Mouse (Mus musculus) yolk sac, embryonic 10.5 days (tissue): ENCODE results near the gene Cox19.

Source experiments
- DNase-seq: peaks from one replicate; pipeline ENCODE4 v3.0.0-alpha.2; 2017; ENCODE audit warnings: low spot score

Gene Cox19

DNA sequence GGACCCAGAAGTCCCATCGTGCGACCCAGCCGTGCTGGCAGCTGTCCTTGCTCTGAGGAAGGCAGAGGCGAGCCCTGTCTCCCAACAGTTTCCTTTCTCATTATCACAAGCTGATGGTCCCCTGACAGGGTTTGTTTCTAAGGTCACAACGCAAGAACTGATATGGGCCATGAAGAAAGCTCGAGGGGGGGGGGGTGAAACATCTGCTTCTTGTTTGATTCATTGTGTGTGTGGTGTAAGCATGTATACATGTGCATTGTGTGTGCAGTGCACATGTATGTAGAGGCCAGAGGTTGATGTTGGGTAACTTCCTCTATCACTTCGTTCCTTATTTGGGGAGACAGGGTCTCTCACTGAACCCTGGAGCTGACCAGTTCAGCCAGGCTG, 23.6 kb downstream of the Cox19 start:
- DNase-seq = no peak

DNA sequence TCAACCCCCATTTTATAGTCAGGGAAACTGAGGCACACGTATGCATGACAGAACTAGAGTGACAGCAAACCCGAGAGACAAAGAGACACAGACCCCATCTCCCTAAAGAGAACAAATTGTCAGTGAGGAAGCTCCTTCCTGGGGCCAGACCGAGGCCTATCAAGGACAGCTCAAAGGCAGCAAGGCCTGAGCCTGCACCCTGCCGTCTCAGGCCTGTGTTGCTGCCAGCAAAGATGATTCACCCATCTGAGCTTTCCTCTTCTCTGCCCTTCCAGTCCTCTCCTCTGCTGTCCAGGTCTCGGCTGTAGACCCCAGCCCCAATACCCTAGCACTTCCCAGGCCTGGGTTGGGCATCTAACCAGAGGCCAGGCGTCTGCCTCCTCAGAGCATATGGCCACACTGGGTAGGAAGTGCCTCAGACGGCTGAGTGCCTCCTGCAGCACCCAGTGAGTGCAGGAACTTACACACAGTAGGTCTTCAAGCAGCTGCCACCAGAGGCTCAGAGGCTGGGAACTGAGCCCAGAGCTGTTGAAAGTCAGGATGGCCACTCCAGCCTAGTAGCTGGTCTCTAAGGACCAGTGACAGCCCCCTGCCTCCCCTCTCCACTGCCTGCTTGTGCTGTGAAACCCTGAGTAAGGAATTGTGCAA, 24.1 kb downstream of the Cox19 start:
- DNase-seq = no peak

DNA sequence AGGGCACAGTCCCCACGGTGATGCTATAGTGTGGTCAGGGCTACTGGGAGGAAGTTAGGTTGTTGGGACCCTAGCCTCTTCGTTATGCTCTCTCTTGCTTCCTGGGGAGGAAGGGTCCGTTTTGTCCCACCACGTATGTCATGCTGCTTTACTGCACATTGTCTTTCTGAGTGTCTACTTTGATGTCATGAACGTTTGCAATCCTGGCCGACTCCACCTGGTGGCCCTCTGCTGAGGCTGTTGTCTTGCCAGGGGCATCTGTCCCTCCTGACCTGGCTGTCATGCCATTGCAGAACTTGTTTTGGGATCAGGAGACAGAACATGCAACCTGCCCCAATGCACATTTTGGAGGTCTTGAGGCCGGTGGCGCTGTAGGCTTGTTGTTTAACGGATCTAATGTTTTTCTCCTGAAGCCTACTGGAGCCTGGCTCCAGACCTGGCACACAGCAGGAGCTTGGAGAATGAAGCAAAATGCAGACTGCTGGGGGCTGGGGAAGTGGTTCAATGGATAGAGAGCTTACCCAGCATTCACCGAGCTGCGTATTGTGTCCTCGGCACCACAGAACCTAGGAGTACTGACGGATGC, 25.0 kb downstream of the Cox19 start:
- DNase-seq = no peak

DNA sequence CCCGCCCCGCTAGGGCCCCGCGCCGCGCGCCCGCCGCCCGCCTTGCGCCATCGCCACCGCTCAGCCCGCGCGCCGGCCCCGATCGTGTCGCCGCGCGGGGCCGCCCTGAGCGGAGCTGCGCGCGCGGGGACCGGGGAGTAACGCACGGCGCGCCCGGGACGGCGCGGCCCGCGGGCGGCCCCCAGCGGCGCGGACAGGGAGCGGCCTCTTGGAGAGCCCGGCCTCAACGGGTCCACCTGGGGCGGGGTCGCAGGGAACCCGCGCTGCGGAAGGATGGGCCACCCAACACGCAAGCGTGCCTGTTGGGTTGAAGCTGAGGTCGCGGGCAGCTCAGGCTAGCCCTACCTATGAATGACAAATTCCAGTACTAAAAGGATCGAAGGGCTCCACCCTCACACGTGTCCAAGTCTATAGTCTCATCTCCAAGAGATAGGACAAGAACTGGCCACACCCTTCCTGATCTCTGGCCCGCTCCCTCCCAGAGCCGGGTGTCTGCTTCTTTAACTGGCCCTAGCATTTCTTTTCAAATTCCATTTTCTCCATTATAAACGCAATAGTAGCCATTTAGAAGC, 25.7 kb downstream of the Cox19 start, which contains the start of gene Adap1:
Gene Adap1, minus strand, starts transcription at position 228 of the 572 bp plus-strand sequence.
- DNase-seq = peak; percentile 39

DNA sequence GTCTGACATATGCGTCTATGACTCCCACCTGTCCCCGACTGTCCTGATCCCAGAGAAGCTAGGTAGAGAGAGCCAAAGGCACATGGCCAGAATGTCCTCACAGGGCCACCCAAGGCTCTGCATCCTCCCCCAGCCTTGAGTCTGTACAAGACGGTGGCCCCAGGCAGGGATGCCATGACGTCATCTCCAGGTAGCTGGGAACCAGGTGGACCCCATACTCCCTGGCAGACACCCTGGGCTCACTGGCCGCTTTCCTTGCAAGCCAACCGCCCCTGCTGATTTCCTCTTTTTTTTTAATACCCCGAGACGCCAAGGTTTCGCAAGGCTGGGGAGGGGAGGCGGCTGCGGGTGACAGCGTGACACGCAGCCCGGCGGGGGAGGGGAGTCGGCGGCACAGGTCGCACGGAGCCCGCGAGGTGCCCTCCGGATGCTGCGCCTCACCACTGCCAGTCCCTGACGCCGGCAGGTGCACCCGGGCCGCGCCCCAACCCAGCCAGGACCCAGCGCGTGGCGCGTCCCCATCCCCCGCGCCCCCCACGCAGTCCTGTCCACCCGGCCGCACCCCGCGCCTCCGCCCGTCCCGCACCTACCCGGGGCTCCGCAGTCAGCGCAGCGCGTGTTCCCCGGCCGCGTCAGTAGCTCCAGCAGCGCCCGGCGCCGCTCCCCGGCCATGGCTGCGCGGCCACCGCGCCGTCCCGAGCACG, 26.4 kb downstream of the Cox19 start:
- peak; percentile 26 for DNase-seq

DNA sequence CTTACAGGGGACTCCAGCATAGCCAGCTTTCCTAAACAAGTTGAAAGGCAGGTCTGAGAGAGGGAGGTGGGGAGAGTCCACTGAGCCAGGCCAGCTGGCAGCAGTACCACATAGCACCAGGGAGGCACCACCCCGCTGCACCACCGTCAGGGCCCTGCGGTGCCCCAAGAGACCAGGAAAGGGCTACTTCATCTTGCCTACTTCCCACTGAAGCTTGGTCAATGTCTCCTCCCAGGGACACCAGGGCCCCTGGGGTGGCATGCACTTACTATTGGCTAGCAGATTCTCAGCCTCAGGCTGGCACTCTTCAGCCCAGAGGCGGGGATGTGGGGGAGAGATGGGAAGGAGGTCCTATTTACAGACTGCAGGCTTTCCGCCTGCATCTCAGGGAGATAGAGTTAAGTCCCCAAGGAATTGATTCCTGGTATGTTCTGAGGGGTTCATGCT, 27.1 kb downstream of the Cox19 start:
- no peak for DNase-seq

DNA sequence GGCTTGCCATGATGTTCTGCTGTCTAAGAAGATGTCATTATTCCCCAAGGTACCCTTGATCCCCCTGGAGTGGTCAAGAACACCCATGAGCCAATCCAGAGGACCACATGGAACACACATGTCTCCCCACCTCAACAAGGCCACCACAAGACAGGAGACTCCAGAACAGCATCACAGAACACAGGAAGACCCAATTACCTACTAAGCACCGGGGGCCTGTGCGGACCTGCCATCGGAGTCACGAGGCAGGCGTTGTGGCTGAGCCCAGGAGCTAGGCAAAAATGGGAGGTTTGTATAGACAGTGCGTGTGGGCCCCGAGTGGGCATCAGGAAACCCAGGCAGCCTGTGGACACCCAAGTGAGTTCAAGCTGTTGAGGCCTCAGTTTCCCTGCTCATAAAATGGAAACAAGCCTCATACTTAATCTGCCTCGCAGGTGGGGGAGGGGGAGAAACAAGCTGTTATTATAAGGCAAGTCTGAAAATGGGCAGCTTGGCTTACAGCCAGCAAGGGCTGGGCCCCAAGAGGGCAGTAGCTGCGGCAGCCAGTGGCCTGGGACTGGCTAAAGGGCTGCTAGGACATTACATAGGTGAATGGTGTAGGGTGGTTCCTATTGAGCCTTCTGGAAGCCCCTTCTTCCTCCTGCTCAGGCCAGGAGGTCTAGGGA, 27.8 kb downstream of the Cox19 start:
- DNase-seq = no peak

DNA sequence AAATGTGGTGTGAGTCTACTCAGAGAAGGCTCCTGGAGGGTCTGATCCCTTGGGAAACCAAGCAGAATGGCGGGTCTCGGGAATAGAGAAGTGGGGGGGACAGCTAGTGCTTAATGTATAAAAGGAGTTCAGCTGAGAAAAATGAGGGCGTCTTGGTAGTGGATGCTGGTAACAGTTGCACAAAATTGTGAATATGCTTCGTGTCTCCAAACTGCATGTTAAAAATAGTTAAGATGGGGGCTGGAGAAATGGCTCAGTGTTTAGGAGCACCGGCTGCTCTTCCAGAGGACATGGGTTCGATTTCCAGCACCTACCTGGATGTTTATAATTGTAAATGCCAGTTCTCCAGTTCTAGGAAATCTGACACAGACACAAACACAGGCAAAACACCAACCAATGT, 29.9 kb downstream of the Cox19 start:
- no peak for DNase-seq

DNA sequence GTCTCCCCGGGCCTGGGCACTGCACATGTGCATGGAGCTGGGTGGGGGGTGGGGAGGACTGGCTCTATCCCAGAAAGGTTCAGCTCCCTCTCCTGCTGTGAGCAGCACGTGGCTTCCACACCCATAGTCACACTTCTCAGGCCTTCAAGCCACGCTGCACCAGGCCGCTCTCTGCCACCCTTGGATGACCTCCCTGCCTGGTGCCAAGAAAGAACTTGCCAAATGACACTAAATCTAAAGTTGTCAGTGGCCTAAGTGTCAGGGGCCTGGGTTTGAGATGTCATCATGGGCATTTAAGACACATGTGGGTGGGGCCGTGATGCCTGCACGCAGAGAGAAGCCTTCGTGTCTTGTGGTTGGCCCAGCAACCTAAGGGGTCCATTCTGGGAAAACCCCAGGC, 30.8 kb downstream of the Cox19 start:
- no peak for DNase-seq

DNA sequence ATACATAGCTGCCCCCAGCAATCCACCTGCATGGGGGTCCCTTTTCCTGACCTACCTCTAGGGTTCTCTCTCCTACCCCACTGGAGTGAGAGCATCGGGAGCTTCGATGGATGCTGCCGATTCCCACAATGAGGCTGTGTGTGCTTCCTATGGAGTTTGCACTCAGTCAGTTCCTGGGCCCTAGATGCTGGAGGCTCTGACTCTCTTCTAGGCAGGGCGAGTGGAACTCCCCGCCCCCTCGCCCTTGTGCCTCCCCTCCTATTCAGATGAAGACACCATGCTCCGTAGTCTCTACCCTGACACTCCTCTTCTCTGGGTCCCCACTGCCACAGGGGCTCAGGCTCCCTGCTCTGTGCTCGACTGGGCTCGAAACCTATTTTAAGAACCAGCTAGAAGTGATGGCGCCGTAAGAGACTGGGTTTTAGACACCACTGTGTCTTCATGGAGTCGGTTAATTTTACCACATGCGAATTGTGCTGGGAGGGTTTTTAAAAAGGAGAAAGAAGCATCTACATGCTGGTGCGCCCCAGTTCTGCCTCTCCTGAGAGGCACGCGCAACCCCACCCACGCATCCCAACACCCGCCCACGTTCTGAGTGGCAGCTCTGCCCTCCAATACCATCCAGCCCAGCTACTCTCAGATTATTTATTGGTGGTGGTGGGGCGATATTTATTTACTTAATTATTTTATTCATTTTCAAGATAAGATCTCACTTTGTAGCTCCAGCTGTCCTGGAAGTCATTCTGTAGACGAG, 33.3 kb downstream of the Cox19 start:
- DNase-seq = no peak

DNA sequence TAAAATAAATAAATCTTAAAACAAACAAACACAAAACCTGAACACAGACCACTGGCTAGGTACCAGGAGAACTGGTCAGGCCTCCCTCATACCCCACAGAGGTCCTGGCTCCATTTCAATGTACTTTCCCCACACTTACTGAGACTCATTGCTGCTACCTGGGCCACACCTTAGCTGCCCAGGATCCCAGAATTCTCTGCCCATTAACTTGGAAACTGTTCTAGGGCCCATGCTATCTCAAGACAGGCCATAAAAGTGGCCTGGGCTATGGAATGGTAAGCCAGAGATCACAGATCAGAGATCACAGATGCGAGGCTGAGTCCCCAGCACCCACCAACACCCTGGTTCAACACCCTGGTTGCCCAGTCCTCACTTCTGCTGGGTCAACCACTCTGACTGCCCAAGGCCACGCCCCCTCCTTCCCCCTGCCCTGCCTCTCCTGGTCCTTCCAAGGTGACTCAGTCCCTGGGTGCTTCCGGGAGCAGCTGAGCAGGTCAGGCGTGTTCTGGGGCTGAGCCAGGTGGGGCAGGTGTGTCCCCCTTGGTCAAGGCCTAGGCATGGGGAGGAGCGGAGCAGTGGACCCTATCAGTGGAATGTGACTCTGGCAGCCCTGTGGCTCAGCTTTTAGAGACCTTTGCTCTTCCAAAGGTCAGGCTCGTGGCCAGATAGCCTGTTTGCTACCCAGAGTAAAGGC, 34.1 kb downstream of the Cox19 start:
- peak; percentile 92 for DNase-seq

DNA sequence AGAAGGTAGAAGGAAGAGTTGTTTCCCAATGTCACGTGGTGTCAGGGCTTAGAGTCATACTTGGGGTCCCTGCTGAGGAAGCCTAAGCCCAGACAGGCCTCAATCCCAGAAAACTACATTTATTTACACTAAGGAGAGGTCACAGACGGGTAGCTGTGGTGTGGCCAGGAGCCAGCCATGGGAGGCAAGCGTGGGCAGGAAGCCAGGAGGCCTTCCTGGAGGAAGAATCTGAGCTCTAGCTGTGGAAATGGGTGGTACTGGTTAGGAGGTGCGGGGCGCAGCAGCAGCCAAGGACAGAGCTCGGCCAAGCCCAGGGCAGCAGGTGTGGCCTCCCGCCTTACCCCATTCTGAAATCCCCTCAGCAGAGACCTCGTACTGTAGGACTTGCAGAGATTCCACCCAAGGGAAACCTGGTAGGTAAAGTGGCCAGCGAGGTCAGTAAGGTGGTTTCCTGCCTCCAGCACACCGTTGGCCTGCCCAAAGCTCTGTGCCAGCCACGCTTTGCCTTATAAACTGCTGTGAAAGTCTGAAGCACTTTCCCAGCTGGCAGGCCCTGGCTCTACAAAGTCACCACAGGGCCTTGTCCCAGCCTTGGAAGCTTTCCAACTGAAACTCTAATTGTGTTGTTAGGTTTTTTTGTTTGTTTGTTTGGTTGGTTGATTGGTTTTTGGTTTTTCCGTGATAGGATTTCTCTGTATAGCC, 36.1 kb downstream of the Cox19 start:
- DNase-seq = no peak

DNA sequence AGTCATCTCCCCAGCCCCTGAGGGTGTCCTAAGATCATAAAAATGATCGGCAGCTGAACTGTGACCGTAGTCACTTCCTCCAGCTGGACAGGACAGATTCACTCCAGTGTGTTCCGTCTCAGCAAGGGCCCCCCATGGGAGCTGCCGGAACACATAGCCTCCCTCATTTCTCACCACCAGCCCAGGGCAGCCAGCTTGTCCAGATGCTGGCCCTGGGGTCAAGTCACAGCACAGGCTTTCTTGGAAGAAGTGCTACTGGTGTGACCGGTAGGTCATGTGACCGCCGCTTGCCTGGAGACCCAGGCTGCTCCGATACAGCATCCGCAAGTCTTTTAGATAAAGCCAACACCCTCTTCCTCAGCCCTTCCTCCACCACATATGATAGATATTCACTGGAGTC, 37.7 kb downstream of the Cox19 start:
- DNase-seq = no peak

DNA sequence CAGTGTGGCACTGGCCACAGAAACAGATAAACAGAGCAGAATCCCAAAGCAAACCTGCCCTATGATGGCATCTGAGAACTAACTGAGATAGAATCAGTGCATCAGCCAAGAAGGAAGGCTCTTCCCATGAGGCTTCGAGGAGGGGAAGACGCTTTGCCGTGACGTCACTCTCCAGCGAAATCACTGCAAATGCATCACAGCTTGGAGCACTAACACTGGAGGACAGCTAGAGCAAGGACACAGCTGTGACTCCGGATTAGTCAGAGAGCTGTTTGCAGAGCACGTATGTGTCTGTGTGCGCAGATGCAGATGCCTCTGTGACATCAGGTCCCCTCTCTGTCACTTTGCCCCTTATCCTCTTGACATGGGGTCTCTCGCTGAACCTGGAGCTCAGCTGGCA, 39.4 kb downstream of the Cox19 start:
- no peak for DNase-seq

DNA sequence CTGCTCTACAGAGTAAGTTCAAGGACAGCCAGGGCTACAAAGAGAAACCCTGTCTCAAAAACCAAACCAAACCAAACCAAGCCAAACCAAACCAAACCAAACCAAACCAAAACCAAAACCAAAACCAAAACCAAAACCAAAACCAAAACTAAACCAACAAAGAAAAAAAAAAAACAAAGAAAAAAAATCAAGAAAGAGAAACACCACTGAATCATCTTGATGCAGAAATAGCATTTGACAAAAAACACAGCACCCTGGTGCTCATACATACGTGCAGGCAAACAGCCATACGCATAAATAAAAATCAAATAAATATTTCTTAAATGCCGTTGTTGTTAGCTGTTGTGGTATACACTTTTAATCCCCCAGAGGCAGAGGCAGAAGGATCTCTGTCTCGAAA, 40.7 kb downstream of the Cox19 start:
- no peak for DNase-seq

DNA sequence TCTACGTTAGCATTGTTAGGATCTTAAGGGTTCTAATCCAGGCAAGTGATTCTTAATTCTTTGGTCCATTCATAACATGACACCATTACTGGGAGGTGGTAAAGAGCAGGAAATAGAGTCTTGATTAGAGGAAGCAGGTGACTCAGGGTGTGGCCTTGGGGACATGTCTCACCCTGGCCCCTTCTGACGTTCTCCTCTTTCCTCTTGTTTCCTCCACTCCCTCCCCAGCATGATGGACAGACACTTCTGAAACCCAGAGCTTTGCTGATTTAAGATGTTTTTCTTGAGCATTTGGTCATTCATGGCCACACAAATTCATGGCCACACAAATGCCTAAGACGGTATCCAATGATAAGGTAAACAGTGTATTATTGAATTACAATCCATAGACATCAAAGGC, 41.3 kb downstream of the Cox19 start:
- DNase-seq = no peak

DNA sequence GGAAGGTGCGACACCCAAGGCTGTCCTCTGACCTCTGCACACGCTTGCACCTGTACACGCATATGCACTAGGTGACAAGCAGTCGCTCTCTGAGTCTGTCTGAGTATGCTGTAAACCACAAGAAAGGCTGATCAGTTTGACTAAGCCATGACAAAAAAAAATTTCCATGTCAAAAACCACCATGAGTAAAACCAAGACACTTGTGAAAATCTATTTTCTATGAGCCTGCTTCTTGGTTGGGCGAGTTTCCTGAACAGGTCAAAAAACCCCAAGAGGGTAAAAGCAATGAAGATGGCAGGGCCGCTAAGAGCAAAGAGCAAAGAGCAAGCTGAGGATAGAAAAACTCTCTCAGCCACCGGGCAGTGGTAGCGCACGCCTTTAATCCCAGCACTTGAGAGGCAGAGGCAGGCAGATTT, 47.6 kb downstream of the Cox19 start:
- peak; percentile 39 for DNase-seq

DNA sequence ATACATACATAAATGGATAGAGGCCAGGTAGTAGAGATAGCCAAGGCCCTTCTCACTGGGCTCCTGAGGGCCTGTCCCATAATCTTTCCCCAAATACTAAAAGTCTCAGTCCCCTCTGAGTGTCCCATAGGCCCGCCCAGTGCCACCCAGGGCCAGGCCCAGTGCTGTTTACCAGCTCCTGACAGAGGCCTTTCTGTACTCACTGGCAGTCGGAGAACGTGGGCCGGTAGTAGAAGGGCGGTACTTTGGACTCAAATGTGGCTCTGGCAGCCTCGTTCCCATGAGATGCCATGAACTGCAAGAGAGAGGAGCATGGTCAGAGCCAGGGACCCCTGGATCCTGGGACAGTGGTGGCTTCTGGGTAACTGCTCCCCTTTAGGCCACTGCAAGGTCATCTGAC, 49.1 kb downstream of the Cox19 start:
- DNase-seq = no peak

DNA sequence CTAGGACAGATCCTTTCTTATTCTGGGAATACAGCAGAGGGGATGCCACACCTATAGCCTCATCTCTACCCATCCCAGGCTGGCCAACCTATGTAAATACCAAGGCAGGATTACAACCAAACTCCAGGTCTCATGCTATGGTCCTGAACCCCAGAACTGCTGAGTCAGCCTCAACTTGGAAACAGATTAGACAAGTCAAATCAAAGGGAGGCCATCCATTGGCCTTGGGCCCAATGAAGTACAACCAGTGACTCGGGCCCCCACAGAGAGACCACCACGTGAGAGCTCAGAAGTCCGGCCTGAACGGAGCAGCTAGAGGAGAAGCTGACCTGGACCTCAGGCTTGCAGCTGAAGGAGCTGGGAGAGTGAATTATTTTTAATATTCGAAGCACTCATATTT, 53.5 kb downstream of the Cox19 start:
- DNase-seq = no peak

DNA sequence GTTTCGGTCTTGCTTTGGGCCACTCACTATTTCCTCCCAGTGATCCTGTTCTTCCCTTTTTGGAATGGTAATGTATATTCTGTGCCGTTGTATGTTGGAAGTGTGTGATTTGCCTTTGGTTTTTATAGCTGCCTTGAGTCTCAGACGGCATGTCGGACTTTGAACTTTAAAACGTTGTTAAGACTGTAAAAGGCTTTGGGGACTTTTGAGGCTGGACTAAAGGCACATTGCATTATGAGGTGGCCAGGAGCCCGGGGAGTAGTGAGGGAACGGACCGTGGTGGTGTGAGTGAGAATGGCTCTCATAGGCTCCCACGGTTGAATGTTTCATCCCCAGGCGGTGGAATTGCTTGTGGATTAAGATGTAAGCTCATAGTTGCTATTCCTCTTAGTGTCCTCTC, 54.1 kb downstream of the Cox19 start:
- no peak for DNase-seq

DNA sequence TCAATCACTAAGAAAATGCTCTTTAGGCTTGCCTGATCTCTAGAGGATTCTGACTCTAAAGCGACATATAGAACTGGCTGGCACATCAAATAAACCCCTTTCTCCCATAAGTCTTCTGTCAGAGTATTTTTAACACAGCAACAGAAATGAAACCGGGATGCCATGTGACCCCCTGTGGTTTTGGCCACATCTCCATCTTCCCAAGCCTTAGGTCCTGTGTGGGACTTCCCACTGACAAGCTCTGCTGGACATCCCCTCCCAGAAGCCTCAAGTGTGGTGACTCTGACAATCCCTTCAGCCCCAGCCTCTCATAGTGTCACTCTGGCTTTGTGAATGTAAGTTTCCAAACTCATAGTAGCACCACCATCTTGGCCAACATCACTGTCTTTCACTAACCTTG, 57.1 kb downstream of the Cox19 start:
- DNase-seq = no peak
